Mouse (Mus musculus): ENCODE results near the gene Mycbpap. TPM values are rescaled to one million over a fixed set of nuclear protein-coding genes. Genes with fewer than 3 reads are reported as not detected.
A peak's percentile ranks its signal among the peaks of the same experiment; 100 is the strongest.

Mycbpap gene
- polyA plus RNA-seq, 1 experiment from 2014 or later: 3.6 TPM

GRCm38 (mm10) chr11:94477651-94478050 lies 43.9 kb downstream of the Mycbpap start:
- no peak for ATAC-seq (ENCODE audit: insufficient number of reproducible peaks, insufficient read depth, low FRiP score, low TSS enrichment, low read depth)
- no peaks in the 10 kb centered on the region for H3K9me3 ChIP-seq
- 51% methylated on average over 6 of the region's 6 CpGs for WGBS
- H3K4me3 ChIP-seq: no peak overlapping the region
- no peaks in the 10 kb centered on the region for H3K36me3 ChIP-seq
- H3K9ac ChIP-seq: no peak overlapping the region
- peaks cover 29% of the 10 kb centered on the region for H3K4me1 ChIP-seq
- H3K27ac ChIP-seq: no peak overlapping the region
- no peak overlapping the region for H3K4me2 ChIP-seq
- H3K27me3 ChIP-seq: peaks cover 33% of the 10 kb centered on the region

GRCm38 (mm10) chr11:94475722-94476121 lies 45.8 kb downstream of the Mycbpap start:
- Histone ChIP-seq H3K4me3 (no peak overlapping the region), H3K4me2 (no peak overlapping the region), H3K4me1 (peaks cover 43% of the 10 kb centered on the region), H3K9me3 (no peaks in the 10 kb centered on the region), H3K27me3 (peaks cover 33% of the 10 kb centered on the region), H3K36me3 (no peaks in the 10 kb centered on the region), H3K9ac (no peak overlapping the region), H3K27ac (no peak overlapping the region)
- WGBS: 22% methylated on average over 11 of the region's 11 CpGs
- no peak for ATAC-seq (ENCODE audit: insufficient number of reproducible peaks, insufficient read depth, low FRiP score, low TSS enrichment, low read depth)

DNA sequence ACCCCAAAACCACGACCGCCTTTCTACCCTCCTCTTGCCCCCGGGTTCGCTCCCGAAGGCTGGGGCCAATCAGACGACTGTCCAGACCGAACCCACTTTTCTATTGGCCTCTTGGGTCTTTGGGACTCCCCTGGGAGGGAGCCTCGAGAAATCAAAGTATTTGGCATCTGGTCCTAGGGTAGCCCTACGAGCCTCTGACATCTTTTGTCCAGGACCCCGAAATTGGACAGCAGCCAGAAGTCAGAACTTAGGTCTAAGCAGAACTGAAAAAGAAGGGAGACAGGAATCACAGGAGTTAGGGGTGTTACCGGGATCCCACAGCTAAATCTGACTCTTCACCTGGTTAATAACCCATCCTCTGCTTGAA lies 47.0 kb downstream of the Mycbpap start:
- Histone ChIP-seq H3K4me3 (peak overlapping the region; percentile 97), H3K4me1 (peaks cover 49% of the 10 kb centered on the region), H3K4me2 (peak overlapping the region; percentile 78), H3K9me3 (no peaks in the 10 kb centered on the region), H3K36me3 (no peaks in the 10 kb centered on the region), H3K27me3 (peaks cover 33% of the 10 kb centered on the region), H3K9ac (0 out of 2 replicates have a peak overlapping the region, but pooled peaks have one; percentile 99), H3K27ac (peak overlapping the region; percentile 99)
- ATAC-seq (ENCODE audit: insufficient number of reproducible peaks, insufficient read depth, low FRiP score, low TSS enrichment, low read depth): no peak
- 1% methylated on average over 11 of the region's 11 CpGs for WGBS

DNA sequence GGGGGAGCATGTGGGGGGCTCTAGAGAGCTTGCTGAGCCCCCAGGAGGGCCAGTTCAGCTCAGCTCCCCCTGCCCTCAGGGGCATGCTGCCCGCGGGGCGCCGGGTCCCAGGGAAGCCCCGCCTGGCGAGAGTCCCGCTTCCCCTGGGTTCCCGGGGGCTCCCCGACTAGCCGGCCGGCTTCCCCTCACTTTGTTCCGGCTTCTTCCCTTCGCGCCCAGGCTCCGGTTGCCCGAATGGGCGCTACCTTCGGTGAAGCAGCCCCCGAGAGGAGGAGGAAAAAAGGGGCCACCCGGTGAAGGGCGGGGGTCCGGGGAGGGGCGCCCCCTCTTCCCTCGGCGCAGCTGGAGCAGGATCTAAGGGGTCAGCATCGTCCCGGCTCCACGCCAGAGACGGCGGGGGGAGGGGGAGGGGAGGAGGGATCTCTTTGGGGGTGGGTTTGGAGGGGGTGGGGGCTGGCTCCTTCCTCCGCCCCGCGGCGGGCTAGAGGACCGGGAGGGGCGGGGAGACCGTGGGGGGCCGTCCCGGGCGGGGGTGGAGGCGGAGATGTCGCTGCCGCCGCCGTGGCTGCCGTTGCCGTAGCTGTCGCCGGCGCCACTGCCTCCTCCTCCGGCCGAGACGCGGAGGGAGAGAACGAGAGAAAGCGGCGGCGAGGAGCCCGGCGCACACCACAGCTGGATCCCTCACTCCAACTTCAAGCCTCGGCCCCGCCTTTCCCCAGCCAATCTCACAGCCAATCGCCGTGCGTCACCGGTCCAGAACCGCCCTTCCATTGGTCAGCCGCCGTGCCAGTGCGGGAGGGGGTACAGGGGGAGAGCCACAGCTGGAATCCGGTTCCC lies 47.6 kb downstream of the Mycbpap start, which contains the start of gene Cacna1g:
Gene Cacna1g (minus strand): TSS at position 492 of the 837 bp plus-strand sequence.
- Histone ChIP-seq H3K27ac (peak within 1 kb of the TSS; percentile 99), H3K4me3 (peak within 1 kb of the TSS; percentile 97), H3K27me3 (peaks cover 33% of the 10 kb centered on the region), H3K9me3 (no peaks in the 10 kb centered on the region), H3K9ac (peak within 1 kb of the TSS; percentile 99), H3K4me2 (peak within 1 kb of the TSS; percentile 78), H3K4me1 (peaks cover 55% of the 10 kb centered on the region), H3K36me3 (no peaks in the 10 kb centered on the region)
- under 1% methylated on average over 52 of the region's 71 CpGs for WGBS
- peak; percentile 89 for ATAC-seq (ENCODE audit: insufficient number of reproducible peaks, insufficient read depth, low FRiP score, low TSS enrichment, low read depth)

- Histone ChIP-seq H3K36me3 (no peaks in the 10 kb centered on the region), H3K4me3 (peak overlapping the region; percentile 97), H3K9me3 (no peaks in the 10 kb centered on the region), H3K27me3 (peaks cover 33% of the 10 kb centered on the region), H3K27ac (peak overlapping the region; percentile 99), H3K4me2 (peak overlapping the region; percentile 78), H3K4me1 (peaks cover 63% of the 10 kb centered on the region), H3K9ac (peak overlapping the region; percentile 99)
- 2% methylated on average over 52 of the region's 52 CpGs for WGBS
- peak; percentile 4; the same call in 1 of the 2 replicates for ATAC-seq (ENCODE audit: insufficient number of reproducible peaks, insufficient read depth, low FRiP score, low TSS enrichment, low read depth)
Measured at GRCm38 (mm10) chr11:94472916-94473706, 48.4 kb downstream of the Mycbpap start.

GRCm38 (mm10) chr11:94472585-94472915 lies 49.0 kb downstream of the Mycbpap start:
- Histone ChIP-seq H3K4me1 (peaks cover 66% of the 10 kb centered on the region), H3K36me3 (peaks cover 4% of the 10 kb centered on the region; the same call in 1 of the 2 replicates), H3K4me2 (peak overlapping the region; percentile 78), H3K27me3 (peaks cover 28% of the 10 kb centered on the region), H3K9me3 (no peaks in the 10 kb centered on the region), H3K27ac (peak overlapping the region; percentile 99), H3K9ac (peak overlapping the region; percentile 99), H3K4me3 (peak overlapping the region; percentile 97)
- 2% methylated on average over 15 of the region's 15 CpGs for WGBS
- ATAC-seq (ENCODE audit: insufficient number of reproducible peaks, insufficient read depth, low FRiP score, low TSS enrichment, low read depth): no peak

- peaks cover 8% of the 10 kb centered on the region; the same call in 1 of the 2 replicates for H3K36me3 ChIP-seq
- peak overlapping the region; percentile 99 for H3K27ac ChIP-seq
- H3K9me3 ChIP-seq: no peaks in the 10 kb centered on the region
- no peak for ATAC-seq (ENCODE audit: insufficient number of reproducible peaks, insufficient read depth, low FRiP score, low TSS enrichment, low read depth)
- 2% methylated on average over 17 of the region's 17 CpGs for WGBS
- peaks cover 25% of the 10 kb centered on the region for H3K27me3 ChIP-seq
- H3K4me1 ChIP-seq: peaks cover 67% of the 10 kb centered on the region
- peak overlapping the region; percentile 99 for H3K9ac ChIP-seq
- H3K4me3 ChIP-seq: peak overlapping the region; percentile 97
- H3K4me2 ChIP-seq: peak overlapping the region; percentile 78
Measured at GRCm38 (mm10) chr11:94471740-94472584, 49.6 kb downstream of the Mycbpap start.

- Histone ChIP-seq H3K4me2 (peak overlapping the region; percentile 78), H3K9me3 (no peaks in the 10 kb centered on the region), H3K4me3 (peak overlapping the region; percentile 97), H3K36me3 (peaks cover 20% of the 10 kb centered on the region; the same call in 1 of the 2 replicates), H3K27ac (peak overlapping the region; percentile 99), H3K4me1 (peaks cover 70% of the 10 kb centered on the region), H3K27me3 (peaks cover 14% of the 10 kb centered on the region), H3K9ac (peak overlapping the region; percentile 99)
- no peak for ATAC-seq (ENCODE audit: insufficient number of reproducible peaks, insufficient read depth, low FRiP score, low TSS enrichment, low read depth)
- WGBS: 10% methylated on average over 7 of the region's 7 CpGs
Measured at GRCm38 (mm10) chr11:94470391-94470790, 51.2 kb downstream of the Mycbpap start.

- H3K27ac ChIP-seq: peak overlapping the region; percentile 99
- peaks cover 8% of the 10 kb centered on the region for H3K27me3 ChIP-seq
- 5% methylated on average over 9 of the region's 9 CpGs for WGBS
- H3K4me3 ChIP-seq: peak overlapping the region; percentile 97
- H3K4me2 ChIP-seq: peak overlapping the region; percentile 78
- H3K4me1 ChIP-seq: peaks cover 68% of the 10 kb centered on the region
- H3K9ac ChIP-seq: peak overlapping the region; percentile 55
- ATAC-seq (ENCODE audit: insufficient number of reproducible peaks, insufficient read depth, low FRiP score, low TSS enrichment, low read depth): no peak
- H3K9me3 ChIP-seq: no peaks in the 10 kb centered on the region
- peaks cover 25% of the 10 kb centered on the region; the same call in 1 of the 2 replicates for H3K36me3 ChIP-seq
Measured at GRCm38 (mm10) chr11:94469136-94470064, 52.1 kb downstream of the Mycbpap start.

- Histone ChIP-seq H3K27me3 (peaks cover 7% of the 10 kb centered on the region), H3K9me3 (no peaks in the 10 kb centered on the region), H3K36me3 (peaks cover 30% of the 10 kb centered on the region), H3K4me3 (peak overlapping the region; percentile 97), H3K9ac (no peak overlapping the region), H3K4me1 (peaks cover 75% of the 10 kb centered on the region), H3K27ac (peak overlapping the region; percentile 99), H3K4me2 (peak overlapping the region; percentile 78)
- no peak for ATAC-seq (ENCODE audit: insufficient number of reproducible peaks, insufficient read depth, low FRiP score, low TSS enrichment, low read depth)
- 11% methylated on average over 4 of the region's 4 CpGs for WGBS
Measured at GRCm38 (mm10) chr11:94468582-94469064, 52.9 kb downstream of the Mycbpap start.

Measured in embryonic facial prominence, embryonic 13.5 days (tissue).